Mouse (Mus musculus) lung, postnatal 0 days (tissue): Measurements from ENCODE around the gene Pcgf6.

Experiments used
- CTCF ChIP-seq: IDR thresholded peaks from 2 replicates; pipeline ENCODE4 v1.5.1; 2016; ENCODE audit warnings: antibody characterized with exemption, mild to moderate bottlenecking
- EP300 ChIP-seq: IDR thresholded peaks from 2 replicates; pipeline ENCODE4 v1.6.1; 2016; ENCODE audit warnings: antibody characterized with exemption, mild to moderate bottlenecking, control low read depth

- TF ChIP-seq CTCF (no peak), EP300 (no peak)
These were observed 44.8 kb downstream of the Pcgf6 start for GRCm38 (mm10) chr19:47005873-47006272.
